14 mouse cellular contexts compared by ENCODE assay signal in genomic region chr2:166332748-166333417, GRCm38 (mm10).
DNase-seq lines count a peak whose midpoint lies in the region; ATAC-seq lines count a peak whose summit lies in the region.
"Had no signal": no experiment of that assay in that cellular context is flagged by ENCODE, and none has a peak within 500 bp of the region (broad histone marks: within the 10 kb centered on the region; RNA-seq: fewer than 3 reads in every experiment).

No protein-coding gene starts in this region.

- no peaks in the 10 kb centered on the region for H3K36me3 ChIP-seq in hindbrain, embryonic 12.5 days
- H3K36me3 ChIP-seq in hindbrain, embryonic 14.5 days (replicated peaks; ENCODE audit: control insufficient read depth, insufficient read depth): no peaks in the 10 kb centered on the region
- no peaks in the 10 kb centered on the region for H3K36me3 ChIP-seq in embryonic facial prominence, embryonic 14.5 days (ENCODE audit: control insufficient read depth, insufficient read depth, low read length)
- H3K36me3 ChIP-seq: hindbrain, embryonic 13.5 days; liver, embryonic 13.5 days had no signal

- no peaks in the 10 kb centered on the region for H3K9me3 ChIP-seq in hindbrain, embryonic 12.5 days (replicated peaks)
- no peaks in the 10 kb centered on the region for H3K9me3 ChIP-seq in hindbrain, embryonic 14.5 days (ENCODE audit: control insufficient read depth, low read length)
- H3K9me3 ChIP-seq in embryonic facial prominence, embryonic 14.5 days (ENCODE audit: control insufficient read depth, low read length): no peaks in the 10 kb centered on the region
- H3K9me3 ChIP-seq: hindbrain, embryonic 13.5 days; liver, embryonic 13.5 days had no signal

- no peak for ATAC-seq in hindbrain, embryonic 12.5 days (ENCODE audit: low FRiP score)
- no peak for ATAC-seq in hindbrain, embryonic 14.5 days (ENCODE audit: low FRiP score)
- ATAC-seq in embryonic facial prominence, embryonic 14.5 days (ENCODE audit: low read depth): peak; percentile 62; the same call in 1 of the 2 replicates
- ATAC-seq: forebrain, embryonic 16.5 days had no signal

- H3K4me3 ChIP-seq in hindbrain, embryonic 12.5 days: no peak overlapping the region
- no peak overlapping the region for H3K4me3 ChIP-seq in hindbrain, embryonic 14.5 days (replicated peaks; ENCODE audit: low read length)
- no peak overlapping the region for H3K4me3 ChIP-seq in embryonic facial prominence, embryonic 14.5 days (ENCODE audit: low read depth, low read length)
- H3K4me3 ChIP-seq: hindbrain, embryonic 13.5 days; liver, embryonic 13.5 days had no signal

- H3K9ac ChIP-seq in hindbrain, embryonic 12.5 days: no peak overlapping the region
- no peak overlapping the region for H3K9ac ChIP-seq in hindbrain, embryonic 14.5 days
- H3K9ac ChIP-seq in embryonic facial prominence, embryonic 14.5 days (ENCODE audit: low read depth, low read length): no peak overlapping the region
- H3K9ac ChIP-seq: hindbrain, embryonic 13.5 days; liver, embryonic 13.5 days had no signal

- H3K27me3 ChIP-seq in hindbrain, embryonic 12.5 days: peaks cover 25% of the 10 kb centered on the region
- no peaks in the 10 kb centered on the region for H3K27me3 ChIP-seq in hindbrain, embryonic 14.5 days (ENCODE audit: control insufficient read depth, insufficient read depth, low read length)
- H3K27me3 ChIP-seq in embryonic facial prominence, embryonic 14.5 days (replicated peaks; ENCODE audit: control insufficient read depth, insufficient read depth, low read length): no peaks in the 10 kb centered on the region
- H3K27me3 ChIP-seq: liver, embryonic 13.5 days had no signal

- 0 out of 2 replicates have a peak overlapping the region, but pooled peaks have one; percentile 9 for H3K27ac ChIP-seq in hindbrain, embryonic 12.5 days
- H3K27ac ChIP-seq in hindbrain, embryonic 14.5 days: no peak overlapping the region
- peak overlapping the region; percentile 79 for H3K27ac ChIP-seq in embryonic facial prominence, embryonic 14.5 days (replicated peaks; ENCODE audit: low read depth, low read length)
- H3K27ac ChIP-seq: hindbrain, embryonic 13.5 days; liver, embryonic 13.5 days had no signal

- peaks cover 29% of the 10 kb centered on the region for H3K4me1 ChIP-seq in hindbrain, embryonic 12.5 days
- H3K4me1 ChIP-seq in hindbrain, embryonic 14.5 days (replicated peaks; ENCODE audit: control insufficient read depth, insufficient read depth, low read length): no peaks in the 10 kb centered on the region; the same call in 1 of the 2 replicates
- peaks cover 43% of the 10 kb centered on the region for H3K4me1 ChIP-seq in embryonic facial prominence, embryonic 14.5 days (ENCODE audit: control insufficient read depth, insufficient read depth, low read length)
- H3K4me1 ChIP-seq: liver, embryonic 13.5 days had no signal

- no peak overlapping the region for H3K4me2 ChIP-seq in hindbrain, embryonic 12.5 days (replicated peaks)
- no peak overlapping the region for H3K4me2 ChIP-seq in hindbrain, embryonic 14.5 days (replicated peaks)
- no peak overlapping the region for H3K4me2 ChIP-seq in embryonic facial prominence, embryonic 14.5 days (ENCODE audit: low read depth, low read length)
- H3K4me2 ChIP-seq: hindbrain, embryonic 13.5 days; liver, embryonic 13.5 days had no signal

- WGBS in hindbrain, embryonic 12.5 days: 60% methylated on average over 13 of the region's 13 CpGs
- 66% methylated on average over 13 of the region's 13 CpGs for WGBS in hindbrain, embryonic 14.5 days
- WGBS in embryonic facial prominence, embryonic 14.5 days: 26% methylated on average over 13 of the region's 13 CpGs

- no peak for DNase-seq in hindbrain, embryonic 14.5 days (ENCODE audit: low spot score)
- peak; percentile 93 for DNase-seq in embryonic facial prominence, embryonic 14.5 days (ENCODE audit: low spot score)
- peak; percentile 46 for DNase-seq in kidney, postnatal 10 days
- DNase-seq in mesoderm, embryonic 11.5 days (ENCODE audit: low read depth, low spot score): peak; percentile 61
- no peak for DNase-seq in ovary, postnatal 14 days (ENCODE audit: low spot score)
- DNase-seq in urinary bladder, adult 2 months (ENCODE audit: low spot score): no peak
- no peak for DNase-seq in cerebellum, adult 18-20 months
- DNase-seq: adrenal gland, adult 8-10 months; cerebellum, postnatal 10 days; liver, embryonic 13.5 days; thymus, postnatal 25 days had no signal

Comparison
In these comparisons a context has a peak if more than half of its experiments do, and no peak if none do; other contexts are left out.
1. DNase-seq: peak in embryonic facial prominence, embryonic 14.5 days (single experiment), kidney, postnatal 10 days (single experiment) and mesoderm, embryonic 11.5 days (single experiment); none in hindbrain, embryonic 14.5 days (single experiment), ovary, postnatal 14 days (single experiment), urinary bladder, adult 2 months (single experiment) and cerebellum, adult 18-20 months (0 of 2).